Mouse (Mus musculus) erythroblast, embryonic 14.5 days (primary cell): Measurements from ENCODE around the gene B4galt7. TPM values are rescaled to one million over a fixed set of nuclear protein-coding genes. Genes with fewer than 3 reads are reported as not detected.
A peak's percentile ranks its signal among the peaks of the same experiment; 100 is the strongest.
"Not testable (repeated sequence)": the region's sequence is repeated elsewhere in the genome, so short reads cannot be mapped to it uniquely, and the experiment has no call there.

ENCODE experiments used
- H3K27me3 ChIP-seq: 2 replicates; pipeline ENCODE4 v1.6.1; 2012; ENCODE audit warnings: inconsistent platforms; ENCODE audit not compliant: control insufficient read depth
- H3K36me3 ChIP-seq: 2 replicates; pipeline ENCODE4 v1.6.1; 2012; ENCODE audit warnings: mild to moderate bottlenecking, inconsistent platforms; ENCODE audit not compliant: control insufficient read depth
- H3K4me1 ChIP-seq: 2 replicates; pipeline ENCODE4 v1.6.1; 2012; ENCODE audit warnings: inconsistent platforms; ENCODE audit not compliant: control insufficient read depth
- H3K4me3 ChIP-seq: replicated peaks from 2 replicates; pipeline ENCODE3; 2012; ENCODE audit warnings: moderate library complexity, mild to moderate bottlenecking, inconsistent platforms
- H3K9me3 ChIP-seq: 2 replicates; pipeline ENCODE4 v1.6.1; 2012; ENCODE audit warnings: low read length, inconsistent platforms, mixed read lengths; ENCODE audit not compliant: control insufficient read depth
- GATA1 ChIP-seq: IDR thresholded peaks from 2 replicates; pipeline ENCODE4 v1.6.1; 2012; ENCODE audit warnings: low read length, inconsistent platforms, mixed read lengths
- TAL1 ChIP-seq: IDR thresholded peaks from 3 replicates; pipeline ENCODE4 v1.6.1; 2012; ENCODE audit warnings: low read length, inconsistent platforms, mixed read lengths
- polyA plus RNA-seq: library from polyadenylated mRNA; stranded (reverse); fragments of >175 nt; gene quantifications from 2 replicates; pipeline ENCODE4 v1.2.3, GENCODE M21; 2012

Gene B4galt7
- 0.39 and 0.50 TPM in 2 replicates for polyA plus RNA-seq

DNA sequence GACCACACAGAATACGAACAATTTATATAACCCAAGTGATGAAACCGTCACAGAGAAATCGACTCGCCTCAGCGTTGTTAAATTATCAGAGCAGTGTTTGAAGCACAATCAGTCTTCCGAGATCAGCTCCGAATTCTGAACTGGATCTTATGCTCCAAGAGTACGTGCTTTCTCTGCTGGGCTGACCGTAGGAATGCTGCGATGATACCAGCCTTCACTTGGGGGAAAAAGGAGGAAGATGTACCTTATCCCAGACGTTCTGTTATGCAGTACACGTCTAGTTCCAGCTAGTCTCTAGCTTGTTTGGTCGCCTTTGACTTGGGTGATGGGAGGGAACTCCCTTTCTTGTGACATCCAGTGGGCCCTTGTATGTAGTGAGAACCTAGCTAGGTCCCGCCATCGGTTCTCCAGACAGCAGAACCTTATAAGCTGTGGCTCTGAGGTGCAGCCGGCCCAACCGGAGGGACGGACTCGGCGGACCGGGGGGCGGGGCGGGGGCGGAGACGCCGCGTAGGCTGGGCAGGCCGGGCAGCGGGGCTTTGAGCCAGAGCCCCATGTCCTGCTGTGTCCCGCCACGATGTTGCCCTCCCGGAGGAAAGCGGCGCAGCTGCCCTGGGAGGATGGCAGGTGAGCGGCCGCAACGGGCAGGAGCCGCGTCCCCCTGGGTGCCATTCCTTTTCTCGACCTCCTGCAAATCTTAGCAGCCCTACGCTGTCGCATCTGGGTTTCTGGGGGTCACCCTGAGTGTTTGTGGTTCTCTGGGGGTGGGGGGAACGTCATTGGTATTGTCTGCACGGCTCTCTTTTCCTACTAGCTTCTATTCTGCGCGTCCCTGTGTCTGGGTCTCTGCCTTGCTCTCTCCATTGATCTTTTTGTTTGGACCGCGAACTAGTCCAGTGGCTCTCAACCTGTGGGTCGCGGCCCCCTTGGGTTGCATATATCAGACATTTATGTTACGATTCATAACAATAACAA lies at the start of gene B4galt7:
TSS of gene B4galt7 (plus strand) at position 331 of the 975 bp plus-strand sequence.
- no peaks in the 10 kb centered on the region for H3K27me3 ChIP-seq
- peak within 1 kb of the TSS; percentile 95 for H3K4me3 ChIP-seq
- H3K4me1 ChIP-seq: peaks cover 30% of the 10 kb centered on the region
- H3K9me3 ChIP-seq: no peaks in the 10 kb centered on the region
- TF ChIP-seq GATA1 (no peak), TAL1 (no peak)
- peaks cover 44% of the 10 kb centered on the region for H3K36me3 ChIP-seq

DNA sequence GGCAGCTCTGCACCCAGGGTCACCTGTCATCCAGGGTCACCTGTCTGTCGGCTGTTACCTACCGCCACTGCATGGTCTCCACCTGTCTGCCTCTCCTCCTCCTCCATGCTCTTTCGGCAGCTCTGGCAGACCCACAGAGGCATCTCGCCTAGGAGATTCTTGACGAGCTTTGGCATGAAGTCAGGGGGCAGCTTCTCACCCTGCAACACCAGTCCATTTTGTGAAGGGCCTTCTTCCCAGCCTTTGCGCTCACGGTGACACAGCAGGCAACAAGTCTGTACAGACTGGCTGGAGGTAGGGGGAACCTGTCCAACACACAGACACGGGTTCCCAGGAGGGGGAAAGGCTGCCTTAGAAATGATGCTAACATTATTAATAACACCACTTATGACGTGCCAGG lies 43.8 kb upstream of the B4galt7 start:
- TF ChIP-seq GATA1 (no peak), TAL1 (no peak)
- peaks cover 67% of the 10 kb centered on the region for H3K36me3 ChIP-seq

DNA sequence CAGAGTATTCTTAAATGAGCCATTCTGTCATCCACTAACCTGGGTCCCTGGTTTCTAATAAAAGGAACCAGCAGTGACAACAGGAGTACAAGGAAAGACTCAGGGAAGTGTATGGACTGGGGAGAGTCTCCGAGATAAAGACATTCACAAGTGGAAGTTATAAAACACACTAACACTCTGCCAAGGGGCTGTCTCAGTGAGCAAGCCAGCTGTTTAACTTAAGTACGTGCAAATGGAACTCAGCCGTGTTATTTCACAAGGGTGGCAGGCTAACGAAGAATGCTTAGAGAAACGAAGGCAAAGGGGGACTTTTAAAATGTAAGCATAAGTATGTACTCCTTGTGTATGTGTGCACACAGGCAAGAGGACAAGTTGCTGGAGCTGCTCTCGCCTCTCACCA lies 42.2 kb upstream of the B4galt7 start:
- Histone ChIP-seq H3K9me3 (no peaks in the 10 kb centered on the region), H3K36me3 (peaks cover 62% of the 10 kb centered on the region), H3K4me1 (no peaks in the 10 kb centered on the region; the same call in none of the 2 replicates), H3K4me3 (no peak overlapping the region), H3K27me3 (no peaks in the 10 kb centered on the region)
- TF ChIP-seq TAL1: no peak
- no peak for TF ChIP-seq GATA1

More for the DNA sequence above, 43.8 kb upstream of the B4galt7 start:
- H3K4me1 ChIP-seq: no peaks in the 10 kb centered on the region; the same call in none of the 2 replicates
- H3K27me3 ChIP-seq: no peaks in the 10 kb centered on the region
- no peak overlapping the region for H3K4me3 ChIP-seq
- no peaks in the 10 kb centered on the region for H3K9me3 ChIP-seq

DNA sequence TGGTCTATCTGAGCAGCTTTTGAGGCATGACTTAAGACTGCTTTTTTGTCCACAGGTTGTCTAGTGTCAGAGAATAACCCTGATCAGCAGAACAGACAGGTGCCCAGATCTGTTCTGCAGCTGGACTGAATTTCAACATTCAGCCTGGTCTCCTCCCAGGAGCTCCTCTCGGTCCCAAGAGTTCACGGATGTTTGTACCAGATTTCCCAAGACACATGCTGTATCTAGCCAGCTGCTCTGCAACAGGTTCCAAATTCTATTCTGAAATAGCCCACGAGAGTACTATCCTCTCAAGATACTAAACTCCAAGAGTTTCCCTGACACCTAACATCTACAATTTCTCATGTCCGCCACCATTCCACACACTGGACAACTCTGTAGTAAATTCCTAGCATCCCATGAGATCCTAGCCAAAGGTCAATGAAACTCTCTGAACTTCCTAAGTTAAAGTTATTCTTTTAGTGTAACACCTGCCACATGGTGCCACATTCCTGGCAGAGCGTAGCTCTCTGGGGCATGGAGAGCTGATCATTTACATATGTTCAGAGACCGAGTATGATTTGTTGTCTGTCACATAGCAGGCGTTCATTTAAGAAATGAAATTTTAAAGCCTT lies 36.3 kb upstream of the B4galt7 start:
- Histone ChIP-seq H3K36me3 (peaks cover 62% of the 10 kb centered on the region), H3K4me1 (peaks cover 4% of the 10 kb centered on the region), H3K4me3 (no peak overlapping the region), H3K27me3 (no peaks in the 10 kb centered on the region), H3K9me3 (no peaks in the 10 kb centered on the region)
- TF ChIP-seq TAL1 (no peak), GATA1 (no peak)

DNA sequence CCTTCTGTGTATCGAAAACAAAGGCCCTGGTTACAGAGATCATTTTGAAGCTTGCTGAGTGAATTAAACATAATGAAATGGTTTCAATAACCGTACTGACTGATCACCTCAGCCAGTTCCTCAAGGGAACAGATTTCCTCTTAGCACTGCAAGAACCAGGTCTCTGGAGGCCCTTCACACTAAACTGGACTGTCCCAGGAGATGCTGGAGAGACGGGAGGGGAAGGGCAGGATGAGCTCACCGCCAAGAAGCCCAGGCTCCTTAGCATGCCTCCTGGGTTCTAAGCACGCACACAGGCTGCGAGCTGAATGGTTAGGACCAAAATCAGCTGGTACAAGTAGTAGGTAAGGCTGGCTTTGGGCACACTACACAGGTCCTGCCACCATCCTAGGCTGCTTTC lies 32.7 kb upstream of the B4galt7 start:
- TF ChIP-seq GATA1 (no peak), TAL1 (no peak)
- peaks cover 29% of the 10 kb centered on the region for H3K4me1 ChIP-seq
- no peak overlapping the region for H3K4me3 ChIP-seq
- H3K27me3 ChIP-seq: no peaks in the 10 kb centered on the region
- no peaks in the 10 kb centered on the region for H3K9me3 ChIP-seq
- peaks cover 55% of the 10 kb centered on the region for H3K36me3 ChIP-seq

DNA sequence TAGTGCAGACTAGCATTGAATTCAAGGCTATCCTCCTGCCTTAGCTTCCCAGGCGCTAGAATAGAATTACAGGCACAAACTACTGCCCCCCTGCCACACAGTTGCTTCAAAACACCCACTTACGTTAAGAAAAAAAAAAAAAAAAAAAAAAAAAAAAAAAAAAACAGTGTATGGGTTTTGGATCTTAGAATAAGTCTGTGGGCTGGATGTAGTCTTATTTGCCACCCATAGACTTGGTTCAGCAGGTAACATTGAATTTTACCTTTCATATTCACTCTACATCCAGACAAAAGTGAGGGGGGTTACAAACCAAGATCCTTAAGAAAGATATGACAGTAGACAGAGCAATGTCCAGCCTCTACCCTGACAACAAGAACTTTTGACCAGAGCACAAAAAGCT lies 31.7 kb upstream of the B4galt7 start:
- H3K4me3 ChIP-seq: no peak overlapping the region
- no peaks in the 10 kb centered on the region for H3K27me3 ChIP-seq
- no peaks in the 10 kb centered on the region for H3K9me3 ChIP-seq
- TF ChIP-seq TAL1 (no peak; the same call in 2 of the 3 replicates), GATA1 (no peak)
- H3K4me1 ChIP-seq: peaks cover 33% of the 10 kb centered on the region
- peaks cover 54% of the 10 kb centered on the region for H3K36me3 ChIP-seq

DNA sequence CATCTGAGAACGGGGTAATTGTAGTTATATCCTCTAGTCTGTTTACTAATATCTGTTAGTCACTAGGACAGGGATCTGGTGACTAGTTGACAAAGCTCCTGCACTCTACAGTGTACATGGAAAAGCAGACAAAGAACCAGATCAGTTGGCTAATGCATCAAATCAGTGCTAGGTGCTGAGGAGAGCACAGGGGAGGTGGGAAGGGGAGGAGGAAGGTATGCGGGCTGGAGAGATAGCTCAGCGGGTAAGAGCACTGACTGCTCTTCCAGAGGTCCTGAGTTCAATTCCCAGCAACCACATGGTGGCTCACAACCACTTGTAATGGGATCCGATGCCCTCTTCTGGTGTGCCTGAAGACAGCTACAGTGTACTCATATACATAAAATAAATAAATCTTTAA lies 31.2 kb upstream of the B4galt7 start:
- not testable (repeated sequence) for H3K27me3 ChIP-seq, H3K4me3 ChIP-seq, H3K9me3 ChIP-seq
- Histone ChIP-seq H3K4me1 (peaks cover 33% of the 10 kb centered on the region), H3K36me3 (peaks cover 48% of the 10 kb centered on the region)

DNA sequence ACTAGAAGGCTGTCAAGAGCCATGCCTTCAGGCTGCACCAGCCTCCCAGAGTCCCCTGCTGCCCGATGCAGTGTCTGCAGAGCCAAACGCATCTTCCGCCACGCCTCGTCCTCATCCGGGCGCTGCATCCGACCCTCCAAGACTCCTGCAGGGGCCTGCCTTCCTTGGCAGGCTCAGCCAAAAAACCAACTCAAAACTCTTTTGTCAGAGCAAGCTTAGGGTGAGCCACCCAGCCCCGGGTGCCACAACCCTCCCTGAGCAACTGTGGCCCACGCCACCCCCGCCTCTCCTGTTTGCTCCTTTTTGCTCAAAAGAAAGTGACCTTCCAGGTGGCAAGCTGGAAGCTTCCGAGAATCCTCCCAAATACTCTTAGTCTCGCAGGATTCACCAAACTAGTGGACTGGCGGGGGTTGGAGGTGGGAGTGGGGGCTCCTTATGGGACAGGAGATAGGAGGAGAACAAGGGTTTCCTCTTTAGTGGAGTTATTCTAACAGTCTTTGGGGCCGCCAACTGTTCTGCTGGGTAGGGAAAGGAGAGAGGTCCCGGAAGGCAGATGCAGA lies 29.9 kb upstream of the B4galt7 start:
- no peaks in the 10 kb centered on the region for H3K9me3 ChIP-seq
- no peak for TF ChIP-seq GATA1
- no peak for TF ChIP-seq TAL1

More for the DNA sequence above, 29.9 kb upstream of the B4galt7 start:
- no peaks in the 10 kb centered on the region for H3K27me3 ChIP-seq
- H3K4me3 ChIP-seq: peak overlapping the region; percentile 99
- peaks cover 36% of the 10 kb centered on the region for H3K36me3 ChIP-seq
- peaks cover 33% of the 10 kb centered on the region for H3K4me1 ChIP-seq
